Mouse (Mus musculus) C2C12 (cell line): Measurements from ENCODE around the gene Ric8b.

Experiments
- CTCF ChIP-seq: IDR thresholded peaks from one replicate; pipeline ENCODE4 v1.5.1; 2011; ENCODE audit not compliant: control insufficient read depth, insufficient read depth, insufficient read length
- MAX ChIP-seq: IDR thresholded peaks from one replicate; pipeline ENCODE4 v1.6.1; 2011; ENCODE audit warnings: mild to moderate bottlenecking, control low read depth
- MYOD1 ChIP-seq: IDR thresholded peaks from one replicate; pipeline ENCODE4 v1.6.1; 2011; ENCODE audit warnings: low read depth; ENCODE audit not compliant: control insufficient read depth, insufficient read length
- MYOG ChIP-seq: IDR thresholded peaks from one replicate; pipeline ENCODE4 v1.6.1; 2011; ENCODE audit not compliant: control insufficient read depth, insufficient read length; ENCODE audit errors: extremely low read depth
- USF1 ChIP-seq: IDR thresholded peaks from one replicate; pipeline ENCODE4 v1.6.1; 2011; ENCODE audit warnings: low read depth, mild to moderate bottlenecking, control low read depth, moderate library complexity

GRCm38 (mm10) chr10:84896941-84897930 is 20.2 kb upstream of the Ric8b start:
- TF ChIP-seq MYOG (no peak), CTCF (no peak), USF1 (no peak), MYOD1 (no peak), MAX (no peak)
